Mouse (Mus musculus) forebrain, postnatal 0 days (tissue): ENCODE measurements around the gene Rlim. TPM values are rescaled to one million over a fixed set of nuclear protein-coding genes. Genes with fewer than 3 reads are reported as not detected.

ENCODE experiments used
- ATAC-seq: fragments of 200-750 bp; cut with Nextera tagmentation; 2 replicates; pipeline ENCODE4 v1.8.0; 2017; ENCODE audit warnings: mild to moderate bottlenecking, moderate library complexity
- DNase-seq: peaks from one replicate; pipeline ENCODE4 v3.0.0-alpha.2; 2015
- H3K27ac ChIP-seq: fragments of 300-500 bp; sonication (generic); 2 replicates; pipeline ENCODE4 v1.5.1; 2014; ENCODE audit warnings: low read depth, mild to moderate bottlenecking, antibody characterized with exemption, low read length, moderate library complexity, mixed read lengths
- H3K27me3 ChIP-seq: fragments of 300-500 bp; sonication (generic); 2 replicates; pipeline ENCODE4 v1.6.1; 2014; ENCODE audit warnings: mild to moderate bottlenecking, low read length, mixed read lengths; ENCODE audit not compliant: insufficient read depth
- H3K36me3 ChIP-seq: fragments of 300-500 bp; sonication (generic); 2 replicates; pipeline ENCODE4 v1.6.1; 2014; ENCODE audit warnings: mild to moderate bottlenecking, moderate library complexity; ENCODE audit not compliant: insufficient read depth
- H3K4me1 ChIP-seq: fragments of 300-500 bp; sonication (generic); 2 replicates; pipeline ENCODE4 v1.6.1; 2014; ENCODE audit warnings: antibody characterized with exemption; ENCODE audit not compliant: insufficient read depth
- H3K4me2 ChIP-seq: fragments of 300-500 bp; sonication (generic); 2 replicates; pipeline ENCODE4 v1.6.1; 2014; ENCODE audit warnings: low read depth, mild to moderate bottlenecking, moderate library complexity
- H3K4me3 ChIP-seq: fragments of 300-500 bp; sonication (generic); 2 replicates; pipeline ENCODE4 v1.5.1; 2014; ENCODE audit warnings: low read depth, low read length, mixed read lengths
- H3K9ac ChIP-seq: fragments of 300-500 bp; sonication (generic); 2 replicates; pipeline ENCODE4 v1.6.1; 2014; ENCODE audit warnings: mild to moderate bottlenecking
- H3K9me3 ChIP-seq: fragments of 300-500 bp; sonication (generic); 2 replicates; pipeline ENCODE4 v1.6.1; 2016; ENCODE audit warnings: low read length
- CTCF ChIP-seq: sonication (generic); IDR thresholded peaks from 2 replicates; pipeline ENCODE4 v1.5.1; 2016; ENCODE audit warnings: antibody characterized with exemption, control low read depth, low read depth
- WGBS: fragments of 180-500 bp; shearing (Covaris S2); extraction: QIAGEN DNeasy Blood & Tissue Kit; methylation state at CpG from one replicate; pipeline ENCODE4 v1.1.7; 2014; 5-methylcytosine and 5-hydroxymethylcytosine counted together
- polyA plus RNA-seq: library from polyadenylated mRNA; unstranded; fragments of >200 nt; fragmentation: Nextera tagmentation; extraction: Ambion mirVana; gene quantifications from 2 replicates; pipeline ENCODE4 v1.2.1, GENCODE M21; 2015
- total RNA-seq: library from RNA; depleted of rRNA; stranded (reverse); fragments of >200 nt; gene quantifications from 2 replicates; pipeline ENCODE4 v1.2.3, GENCODE M21; 2014; rRNA removed

The Rlim gene
- total RNA-seq (41.8 and 54.6 TPM in 2 replicates), polyA plus RNA-seq (10.8 and 16.4 TPM in 2 replicates)

DNA sequence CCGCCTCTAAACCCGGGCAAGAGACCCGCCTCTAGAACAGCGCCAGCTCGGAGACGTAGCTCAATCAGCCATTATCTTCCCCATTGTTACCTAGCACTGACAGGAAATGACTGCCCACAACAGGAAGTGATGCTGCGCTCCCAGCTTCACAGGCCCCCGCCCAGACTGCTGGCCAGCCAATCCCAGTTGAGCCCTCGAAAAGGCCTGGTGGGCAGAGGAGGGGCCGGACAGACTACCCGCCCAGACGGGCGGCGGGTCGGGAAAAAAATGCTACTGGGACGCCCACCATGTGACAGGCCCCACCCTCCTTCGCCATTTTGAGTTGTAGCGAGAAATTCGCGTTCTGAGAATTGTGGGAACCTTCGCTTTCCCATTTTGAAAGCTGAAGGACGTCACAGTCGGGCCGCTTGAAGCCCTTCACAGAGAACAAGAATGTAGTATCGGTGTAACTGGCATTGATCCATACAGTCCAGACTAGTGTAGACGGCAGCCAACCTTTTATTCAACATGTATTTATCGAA lies at the start of gene Rlim:
Gene Rlim (minus strand): TSS at position 116 of the 521 bp plus-strand sequence.
- DNase-seq (peak; percentile 94), ATAC-seq (peak; percentile 99)
- peak within 1 kb of the TSS; percentile 53 for H3K4me2 ChIP-seq
- no peaks in the 10 kb centered on the region for H3K9me3 ChIP-seq
- peak within 1 kb of the TSS; percentile 95 for H3K27ac ChIP-seq
- no peaks in the 10 kb centered on the region for H3K4me1 ChIP-seq
- peaks cover 7% of the 10 kb centered on the region for H3K27me3 ChIP-seq
- 26% methylated on average over 27 of the region's 27 CpGs for WGBS
- H3K9ac ChIP-seq: peak within 1 kb of the TSS; percentile 82
- TF ChIP-seq CTCF: no peak
- H3K4me3 ChIP-seq: peak within 1 kb of the TSS; percentile 61
- H3K36me3 ChIP-seq: no peaks in the 10 kb centered on the region

DNA sequence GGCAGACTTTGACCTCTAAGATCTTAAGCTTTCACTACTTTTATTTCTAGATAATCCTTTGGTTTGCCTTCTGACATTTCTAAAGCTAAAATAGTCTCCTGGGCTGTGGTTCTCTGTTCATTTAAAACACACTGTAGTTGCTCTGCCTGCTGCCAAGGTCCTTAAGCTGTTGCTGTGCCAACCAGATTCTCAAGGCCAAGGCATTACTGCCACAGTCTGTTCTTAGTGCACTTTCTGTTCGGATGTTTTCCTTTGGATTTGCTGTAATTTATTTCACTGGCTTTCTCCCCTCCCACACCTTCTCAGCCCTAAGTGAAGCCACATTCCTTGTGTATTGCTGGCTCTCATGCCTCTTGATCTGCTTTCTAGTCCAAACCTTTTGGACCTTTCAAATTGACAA lies 36.1 kb upstream of the Rlim start:
- Histone ChIP-seq H3K9ac (no peak overlapping the region), H3K27ac (no peak overlapping the region), H3K36me3 (no peaks in the 10 kb centered on the region), H3K4me2 (no peak overlapping the region), H3K27me3 (no peaks in the 10 kb centered on the region), H3K4me3 (no peak overlapping the region), H3K4me1 (no peaks in the 10 kb centered on the region), H3K9me3 (no peaks in the 10 kb centered on the region)
- ATAC-seq (no peak), DNase-seq (peak; percentile 2)
- TF ChIP-seq CTCF: no peak
- 68% methylated on average over 1 of the region's 1 CpGs for WGBS

DNA sequence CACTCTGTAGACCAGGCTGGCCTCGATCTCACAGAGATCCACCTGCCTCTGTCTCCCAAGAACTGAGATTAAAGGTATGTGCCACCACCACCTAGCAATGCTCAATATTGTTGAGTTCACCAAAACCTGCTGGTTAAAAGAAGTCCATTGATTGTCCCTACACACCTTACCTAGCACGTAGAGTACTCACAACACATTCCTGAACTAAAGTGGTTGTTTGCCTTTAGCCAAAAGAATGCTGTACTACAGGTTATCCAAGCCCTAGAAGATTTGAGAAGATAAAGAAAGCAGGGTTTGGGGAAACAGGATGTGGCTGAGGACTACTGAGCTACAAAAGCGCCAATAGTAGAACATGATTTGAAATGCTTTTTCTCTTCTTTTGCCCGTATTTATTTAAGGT lies 34.0 kb upstream of the Rlim start:
- Histone ChIP-seq H3K27ac (no peak overlapping the region), H3K9ac (no peak overlapping the region), H3K4me2 (no peak overlapping the region), H3K4me3 (no peak overlapping the region), H3K4me1 (no peaks in the 10 kb centered on the region), H3K9me3 (no peaks in the 10 kb centered on the region), H3K27me3 (no peaks in the 10 kb centered on the region), H3K36me3 (no peaks in the 10 kb centered on the region)
- WGBS: 89% methylated on average over 4 of the region's 4 CpGs
- ATAC-seq: no peak
- DNase-seq: no peak
- TF ChIP-seq CTCF: no peak

DNA sequence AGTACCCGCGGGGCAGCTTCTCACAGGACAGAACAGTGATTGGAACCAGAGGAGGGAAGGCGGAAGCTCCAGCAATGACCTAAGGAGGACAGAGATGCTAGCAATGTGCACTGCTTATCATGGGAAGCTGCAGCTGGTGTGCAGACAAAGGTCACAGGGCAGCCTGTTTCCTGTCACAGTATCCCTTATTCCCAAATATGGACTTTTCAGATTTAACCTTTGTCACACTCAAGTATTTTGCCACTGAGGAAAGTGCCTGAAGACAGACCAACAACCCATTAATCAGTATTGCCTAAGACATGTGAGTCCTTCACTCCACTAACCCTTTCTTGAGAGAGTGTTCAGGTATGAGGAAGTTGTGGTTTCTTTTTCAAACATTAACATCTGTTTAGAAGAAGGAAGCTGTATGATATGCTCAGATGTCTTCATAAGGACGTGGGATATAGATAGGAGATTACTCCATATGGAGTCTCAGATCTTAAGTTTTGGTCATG lies 32.3 kb upstream of the Rlim start:
- no peak overlapping the region for H3K4me2 ChIP-seq
- H3K27me3 ChIP-seq: no peaks in the 10 kb centered on the region
- H3K9ac ChIP-seq: no peak overlapping the region
- no peak overlapping the region for H3K4me3 ChIP-seq
- H3K36me3 ChIP-seq: no peaks in the 10 kb centered on the region
- no peak for TF ChIP-seq CTCF
- WGBS: 70% methylated on average over 4 of the region's 4 CpGs
- DNase-seq (no peak), ATAC-seq (no peak)
- no peaks in the 10 kb centered on the region for H3K4me1 ChIP-seq
- no peak overlapping the region for H3K27ac ChIP-seq
- no peaks in the 10 kb centered on the region for H3K9me3 ChIP-seq

DNA sequence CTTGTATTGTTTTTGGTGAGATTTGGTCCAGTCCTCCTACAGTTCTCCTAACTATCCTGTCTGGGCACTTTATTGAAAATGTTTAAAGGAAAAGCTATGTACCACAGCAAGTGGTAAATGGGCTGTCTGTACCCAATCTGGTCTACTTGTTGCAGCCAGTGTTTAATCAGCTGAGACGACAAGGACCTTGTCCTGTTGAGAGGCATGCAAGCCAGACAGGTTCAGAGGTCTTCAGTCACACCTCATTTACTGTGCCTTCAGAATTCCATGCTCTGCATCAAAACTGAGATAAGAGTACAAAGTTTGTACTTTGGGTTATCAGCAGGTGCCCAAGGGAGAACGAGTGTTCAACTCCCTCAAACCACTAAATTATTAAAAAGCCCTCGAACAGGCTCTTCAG lies 13.7 kb upstream of the Rlim start:
- Histone ChIP-seq H3K27ac (no peak overlapping the region), H3K9me3 (no peaks in the 10 kb centered on the region), H3K4me2 (no peak overlapping the region), H3K4me3 (no peak overlapping the region), H3K27me3 (no peaks in the 10 kb centered on the region), H3K9ac (no peak overlapping the region), H3K36me3 (no peaks in the 10 kb centered on the region), H3K4me1 (no peaks in the 10 kb centered on the region)
- 74% methylated on average over 3 of the region's 3 CpGs for WGBS
- no peak for TF ChIP-seq CTCF
- ATAC-seq: no peak
- no peak for DNase-seq

DNA sequence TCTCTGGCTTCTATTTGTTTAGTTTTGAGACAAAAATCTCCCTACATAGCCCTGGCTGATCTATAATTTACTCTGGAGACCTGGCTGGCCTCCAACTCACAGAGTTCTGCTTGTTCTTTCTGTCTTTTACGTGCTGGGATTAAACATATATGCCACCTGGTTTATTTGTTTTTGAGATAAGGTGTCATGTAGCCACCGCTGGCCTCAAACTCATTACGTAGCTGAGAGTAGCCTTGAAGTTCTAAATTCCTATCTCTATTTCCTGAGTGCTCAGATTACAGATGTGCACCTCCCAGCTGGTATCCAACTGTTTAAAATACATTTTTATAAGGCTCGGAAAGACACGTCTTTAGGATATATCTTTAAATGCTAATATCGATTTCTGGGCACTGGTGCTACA lies 12.8 kb upstream of the Rlim start:
- no peaks in the 10 kb centered on the region for H3K36me3 ChIP-seq
- no peak overlapping the region for H3K27ac ChIP-seq
- no peaks in the 10 kb centered on the region for H3K27me3 ChIP-seq
- no peak overlapping the region for H3K4me3 ChIP-seq
- ATAC-seq (no peak), DNase-seq (no peak)
- no peak for TF ChIP-seq CTCF
- no peaks in the 10 kb centered on the region for H3K4me1 ChIP-seq
- H3K4me2 ChIP-seq: no peak overlapping the region
- H3K9me3 ChIP-seq: no peaks in the 10 kb centered on the region
- 77% methylated on average over 6 of the region's 6 CpGs for WGBS
- no peak overlapping the region for H3K9ac ChIP-seq

DNA sequence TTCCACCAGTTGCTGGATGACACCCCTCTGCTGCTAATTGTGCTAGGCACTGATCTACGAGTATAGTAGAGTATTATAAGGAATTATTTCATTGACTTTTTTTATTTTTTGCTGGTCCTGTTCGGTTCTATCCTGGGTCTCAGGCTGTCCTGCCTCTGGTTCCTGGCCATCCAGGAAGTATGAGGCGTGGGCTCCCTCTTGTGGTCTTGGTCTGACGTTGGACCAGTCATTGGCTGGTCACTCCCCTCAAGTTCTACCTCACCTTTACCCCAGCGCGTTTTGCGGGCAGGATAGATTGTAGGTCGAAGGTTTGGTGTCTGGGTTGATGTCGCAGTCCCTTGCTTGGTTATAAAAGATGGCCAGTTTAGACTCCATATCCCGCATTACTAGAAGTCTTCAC lies 10.6 kb upstream of the Rlim start:
- H3K36me3 ChIP-seq: no peaks in the 10 kb centered on the region
- DNase-seq: no peak
- no peak overlapping the region for H3K9ac ChIP-seq
- H3K4me2 ChIP-seq: no peak overlapping the region
- H3K9me3 ChIP-seq: no peaks in the 10 kb centered on the region
- WGBS: 40% methylated on average over 10 of the region's 10 CpGs
- no peaks in the 10 kb centered on the region for H3K4me1 ChIP-seq
- H3K4me3 ChIP-seq: no peak overlapping the region
- H3K27ac ChIP-seq: no peak overlapping the region
- peaks cover 3% of the 10 kb centered on the region; the same call in 1 of the 2 replicates for H3K27me3 ChIP-seq
- ATAC-seq: no peak
- TF ChIP-seq CTCF: 0 out of 2 replicates have a peak, but pooled peaks have one; percentile 14

DNA sequence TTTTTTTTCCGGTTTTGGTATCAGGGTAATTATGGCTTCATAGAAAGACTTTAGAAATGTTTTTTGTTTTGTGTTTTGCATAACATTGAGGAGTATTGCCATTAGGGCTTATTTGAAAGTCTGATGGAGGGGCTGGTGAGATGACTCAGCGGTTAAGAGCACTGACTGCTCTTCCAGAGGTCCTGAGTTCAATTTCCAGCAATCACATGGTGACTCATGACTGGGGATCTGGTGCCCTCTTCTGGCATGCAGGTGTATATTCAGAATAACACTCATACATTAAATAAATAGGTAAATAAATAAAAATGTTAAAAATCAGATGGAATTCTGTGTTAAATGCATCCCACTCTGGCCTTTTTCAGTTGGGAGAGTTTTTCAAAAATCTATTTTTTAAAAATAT lies 9.3 kb upstream of the Rlim start:
- WGBS: 61% methylated on average over 2 of the region's 2 CpGs
- no peak overlapping the region for H3K27ac ChIP-seq
- no peaks in the 10 kb centered on the region for H3K9me3 ChIP-seq
- H3K9ac ChIP-seq: no peak overlapping the region
- H3K4me2 ChIP-seq: no peak overlapping the region
- H3K27me3 ChIP-seq: peaks cover 3% of the 10 kb centered on the region
- H3K36me3 ChIP-seq: no peaks in the 10 kb centered on the region
- ATAC-seq (no peak), DNase-seq (no peak)
- 0 out of 2 replicates have a peak, but pooled peaks have one; percentile 10 for TF ChIP-seq CTCF
- no peaks in the 10 kb centered on the region for H3K4me1 ChIP-seq
- H3K4me3 ChIP-seq: no peak overlapping the region
